Mouse (Mus musculus) heart, postnatal 14 days (tissue): ENCODE measurements at regions not wholly inside any gene's neighbourhood (a gene's known extent, or its start where the extent isn't known, plus 50 kb on each side); places are given as distances from the start of the nearest gene placed in this dataset.

Experiments used
- DNase-seq, 2 experiments: peaks; one replicate each; pipeline ENCODE4 v3.0.0; 2021 to 2022
- intact Hi-C: fragments of 180-260 bp; cut with DNase I; formaldehyde crosslinking; loops from one replicate; pipeline ENCODE4 v1.15.1; 2025

GRCm38 (mm10) chr8:84336376-84336775 lies 51.9 kb upstream of the Cacna1a start:
- intact Hi-C loops, result no loop called here

GRCm38 (mm10) chr8:84334333-84334732 lies 53.9 kb upstream of the Cacna1a start:
- intact Hi-C loops, result no loop called here
- DNase-seq, result peak; percentile 30 to 42

More at GRCm38 (mm10) chr8:84336376-84336775, 51.9 kb upstream of the Cacna1a start:
- no peak for DNase-seq

- intact Hi-C loops, result no loop called here
- DNase-seq, result no peak
Observed at GRCm38 (mm10) chr8:84331562-84331961, 56.7 kb upstream of the Cacna1a start.

GRCm38 (mm10) chr8:84329535-84329934 lies 58.7 kb upstream of the Cacna1a start:
- intact Hi-C loops, result no loop called here
- no peak for DNase-seq

- DNase-seq, result peak; percentile 40 to 65
- intact Hi-C loops, result no loop called here
Observed at GRCm38 (mm10) chr8:84322761-84323160, 52.6 kb upstream of the Ccdc130 start.

- DNase-seq, result no peak
- intact Hi-C loops, result no loop called here
Observed at GRCm38 (mm10) chr8:84321841-84322240, 51.7 kb upstream of the Ccdc130 start.
